Mouse (Mus musculus): Measurements from ENCODE around the gene Hnrnpa2b1. TPM values are rescaled to one million over a fixed set of nuclear protein-coding genes. Genes with fewer than 3 reads are reported as not detected.
"Not testable (repeated sequence)": the region's sequence is repeated elsewhere in the genome, so short reads cannot be mapped to it uniquely, and the experiment has no call there.

Gene Hnrnpa2b1
- polyA plus RNA-seq, 1 experiment from 2014 or later: 2,291 TPM

- no peaks in the 10 kb centered on the region for H3K27me3 ChIP-seq
- peaks cover 9% of the 10 kb centered on the region; the same call in 1 of the 2 replicates for H3K4me1 ChIP-seq (replicated peaks)
- H3K27ac ChIP-seq: no peak overlapping the region
- no peak overlapping the region for H3K4me2 ChIP-seq
- ATAC-seq (ENCODE audit: insufficient number of reproducible peaks, insufficient read depth, low FRiP score, low TSS enrichment, low read depth): no peak
- H3K36me3 ChIP-seq: peaks cover 22% of the 10 kb centered on the region
- peaks cover 7% of the 10 kb centered on the region; the same call in 1 of the 2 replicates for H3K9me3 ChIP-seq
- no peak overlapping the region for H3K9ac ChIP-seq (replicated peaks)
- 66% methylated on average over 7 of the region's 7 CpGs for WGBS
- H3K4me3 ChIP-seq (replicated peaks): no peak overlapping the region
These were observed 16.5 kb upstream of the Hnrnpa2b1 start for GRCm38 (mm10) chr6:51486076-51486710.

DNA sequence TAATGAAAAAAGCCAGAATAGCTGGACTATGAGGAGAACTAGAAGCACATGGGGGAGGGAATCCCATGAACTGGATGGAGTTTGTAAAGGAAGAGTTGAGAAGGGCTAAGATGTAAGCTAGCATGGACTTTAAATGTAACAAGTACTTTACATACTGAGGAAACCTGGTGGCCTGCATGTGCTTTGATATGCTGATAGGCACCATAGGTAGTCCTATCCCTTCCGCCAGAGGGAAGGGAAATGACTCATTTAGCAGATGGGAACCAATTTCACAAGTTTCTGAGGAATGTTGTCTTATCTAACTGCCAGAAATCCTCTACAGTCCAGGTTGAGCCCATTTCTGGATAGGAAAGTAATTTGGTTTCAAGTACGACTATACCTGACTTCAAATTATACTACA, 16.0 kb upstream of the Hnrnpa2b1 start:
- Histone ChIP-seq H3K27ac (peak overlapping the region; percentile 29; the same call in 1 of the 2 replicates), H3K27me3 (no peaks in the 10 kb centered on the region), H3K9me3 (peaks cover 7% of the 10 kb centered on the region; the same call in 1 of the 2 replicates), H3K4me1 (replicated peaks) (peaks cover 9% of the 10 kb centered on the region; the same call in 1 of the 2 replicates), H3K9ac (replicated peaks) (no peak overlapping the region), H3K4me3 (replicated peaks) (no peak overlapping the region), H3K4me2 (no peak overlapping the region), H3K36me3 (peaks cover 28% of the 10 kb centered on the region)
- no peak for ATAC-seq (ENCODE audit: insufficient number of reproducible peaks, insufficient read depth, low FRiP score, low TSS enrichment, low read depth)
- whole genome bisulfite sequencing: 49% methylated on average over 2 of the region's 2 CpGs

- H3K9me3 ChIP-seq; H3K4me1 ChIP-seq (replicated peaks); H3K27ac ChIP-seq; ATAC-seq (ENCODE audit: insufficient number of reproducible peaks, insufficient read depth, low FRiP score, low TSS enrichment, low read depth); H3K4me2 ChIP-seq; H3K9ac ChIP-seq (replicated peaks); H3K4me3 ChIP-seq (replicated peaks); H3K27me3 ChIP-seq: not testable (repeated sequence)
- H3K36me3 ChIP-seq: peaks cover 38% of the 10 kb centered on the region
- WGBS: 85% methylated on average over 8 of the region's 8 CpGs
These were observed 14.9 kb upstream of the Hnrnpa2b1 start for GRCm38 (mm10) chr6:51484556-51484955.

GRCm38 (mm10) chr6:51483861-51484260, 14.2 kb upstream of the Hnrnpa2b1 start:
- H3K27ac ChIP-seq: no peak overlapping the region
- no peaks in the 10 kb centered on the region for H3K27me3 ChIP-seq
- H3K4me1 ChIP-seq (replicated peaks): no peaks in the 10 kb centered on the region
- no peak overlapping the region for H3K4me2 ChIP-seq
- no peak overlapping the region for H3K4me3 ChIP-seq (replicated peaks)
- no peak overlapping the region for H3K9ac ChIP-seq (replicated peaks)
- no peak for ATAC-seq (ENCODE audit: insufficient number of reproducible peaks, insufficient read depth, low FRiP score, low TSS enrichment, low read depth)
- H3K36me3 ChIP-seq: peaks cover 45% of the 10 kb centered on the region
- 93% methylated on average over 3 of the region's 3 CpGs for WGBS
- peaks cover 7% of the 10 kb centered on the region; the same call in 1 of the 2 replicates for H3K9me3 ChIP-seq

DNA sequence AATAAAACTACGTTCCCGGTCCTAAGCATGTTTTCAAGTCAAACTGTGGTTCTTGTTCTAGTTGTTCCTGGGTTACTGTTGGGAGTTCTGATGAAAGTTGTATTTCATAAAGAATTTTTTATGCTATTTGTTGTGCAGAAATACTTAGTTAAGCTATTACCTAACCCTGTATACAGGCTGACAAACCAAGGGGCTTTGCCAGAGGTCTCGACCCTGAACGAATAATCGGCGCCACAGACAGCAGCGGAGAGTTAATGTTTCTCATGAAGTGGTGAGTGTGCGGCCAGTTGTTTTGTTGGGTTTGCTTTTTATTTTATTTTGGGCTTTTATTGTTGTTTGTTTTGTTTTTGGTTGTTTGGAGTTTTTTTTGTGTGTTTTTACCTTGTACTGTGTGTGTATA, 11.9 kb upstream of the Hnrnpa2b1 start:
- Histone ChIP-seq H3K36me3 (peaks cover 63% of the 10 kb centered on the region), H3K4me1 (replicated peaks) (no peaks in the 10 kb centered on the region), H3K27me3 (no peaks in the 10 kb centered on the region), H3K4me2 (no peak overlapping the region), H3K9ac (replicated peaks) (no peak overlapping the region), H3K4me3 (replicated peaks) (no peak overlapping the region), H3K9me3 (no peaks in the 10 kb centered on the region), H3K27ac (no peak overlapping the region)
- no peak for ATAC-seq (ENCODE audit: insufficient number of reproducible peaks, insufficient read depth, low FRiP score, low TSS enrichment, low read depth)
- 95% methylated on average over 8 of the region's 8 CpGs for WGBS

- no peak for ATAC-seq (ENCODE audit: insufficient number of reproducible peaks, insufficient read depth, low FRiP score, low TSS enrichment, low read depth)
- Histone ChIP-seq H3K4me2 (no peak overlapping the region), H3K27me3 (no peaks in the 10 kb centered on the region), H3K9ac (replicated peaks) (no peak overlapping the region), H3K4me1 (replicated peaks) (no peaks in the 10 kb centered on the region), H3K36me3 (peaks cover 80% of the 10 kb centered on the region), H3K9me3 (no peaks in the 10 kb centered on the region), H3K4me3 (replicated peaks) (no peak overlapping the region), H3K27ac (no peak overlapping the region)
- 95% methylated on average over 4 of the region's 4 CpGs for WGBS
These were observed 9.5 kb upstream of the Hnrnpa2b1 start for GRCm38 (mm10) chr6:51479136-51479731.

- 50% methylated on average over 4 of the region's 4 CpGs for WGBS
- Histone ChIP-seq H3K4me1 (replicated peaks) (peaks cover 14% of the 10 kb centered on the region), H3K36me3 (peaks cover 49% of the 10 kb centered on the region), H3K4me3 (replicated peaks) (peak overlapping the region; percentile 93), H3K27me3 (no peaks in the 10 kb centered on the region), H3K4me2 (peak overlapping the region; percentile 74), H3K27ac (no peak overlapping the region), H3K9me3 (no peaks in the 10 kb centered on the region), H3K9ac (replicated peaks) (peak overlapping the region; percentile 64)
- ATAC-seq (ENCODE audit: insufficient number of reproducible peaks, insufficient read depth, low FRiP score, low TSS enrichment, low read depth): no peak
These were observed 2.5 kb upstream of the Hnrnpa2b1 start for GRCm38 (mm10) chr6:51472213-51472612.

DNA sequence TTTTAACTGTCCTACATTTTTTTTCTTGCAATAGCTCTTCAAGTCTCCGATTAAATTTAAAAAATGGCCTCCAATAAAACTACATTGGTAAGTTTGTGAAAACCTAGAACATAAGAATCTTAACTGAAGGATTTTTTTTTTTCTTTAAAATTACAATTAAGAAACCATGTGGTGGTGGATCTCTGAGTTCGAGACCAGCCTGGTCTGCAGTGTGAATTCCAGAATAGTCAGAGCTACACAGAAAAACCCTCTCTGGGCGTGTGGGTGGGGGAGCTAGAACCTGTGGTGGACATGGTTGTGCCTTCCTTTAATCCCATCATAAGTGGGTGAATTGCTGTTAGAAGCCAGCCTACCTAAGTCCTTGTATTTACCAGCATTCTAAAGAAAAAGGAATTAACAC, 2.1 kb upstream of the Hnrnpa2b1 start:
- Histone ChIP-seq H3K27me3 (no peaks in the 10 kb centered on the region), H3K4me2 (peak overlapping the region; percentile 74), H3K27ac (no peak overlapping the region), H3K9ac (replicated peaks) (peak overlapping the region; percentile 64), H3K4me3 (replicated peaks) (peak overlapping the region; percentile 93), H3K9me3 (no peaks in the 10 kb centered on the region), H3K4me1 (replicated peaks) (peaks cover 17% of the 10 kb centered on the region), H3K36me3 (peaks cover 49% of the 10 kb centered on the region)
- WGBS: 19% methylated on average over 3 of the region's 3 CpGs
- no peak for ATAC-seq (ENCODE audit: insufficient number of reproducible peaks, insufficient read depth, low FRiP score, low TSS enrichment, low read depth)

- H3K27ac ChIP-seq: peak overlapping the region; percentile 100
- H3K9me3 ChIP-seq: no peaks in the 10 kb centered on the region
- H3K4me1 ChIP-seq (replicated peaks): peaks cover 22% of the 10 kb centered on the region
- 0% methylated on average over 10 of the region's 10 CpGs for WGBS
- H3K9ac ChIP-seq (replicated peaks): peak overlapping the region; percentile 100
- H3K4me3 ChIP-seq (replicated peaks): peak overlapping the region; percentile 93
- peaks cover 50% of the 10 kb centered on the region for H3K36me3 ChIP-seq
- H3K4me2 ChIP-seq: peak overlapping the region; percentile 74
- no peaks in the 10 kb centered on the region for H3K27me3 ChIP-seq
- ATAC-seq (ENCODE audit: insufficient number of reproducible peaks, insufficient read depth, low FRiP score, low TSS enrichment, low read depth): 0 out of 2 replicates have a peak, but pooled peaks have one; percentile 5
These were observed 1.4 kb upstream of the Hnrnpa2b1 start for GRCm38 (mm10) chr6:51471179-51471505.

- H3K4me2 ChIP-seq: peak within 1 kb of the TSS; percentile 74
- H3K27ac ChIP-seq: peak within 1 kb of the TSS; percentile 100
- no peaks in the 10 kb centered on the region for H3K27me3 ChIP-seq
- H3K4me3 ChIP-seq (replicated peaks): peak within 1 kb of the TSS; percentile 93
- WGBS: under 1% methylated on average over 95 of the region's 99 CpGs
- ATAC-seq (ENCODE audit: insufficient number of reproducible peaks, insufficient read depth, low FRiP score, low TSS enrichment, low read depth): peak; percentile 84
- H3K4me1 ChIP-seq (replicated peaks): peaks cover 28% of the 10 kb centered on the region
- H3K9me3 ChIP-seq: no peaks in the 10 kb centered on the region
- H3K9ac ChIP-seq (replicated peaks): peak within 1 kb of the TSS; percentile 100
- peaks cover 50% of the 10 kb centered on the region for H3K36me3 ChIP-seq
These were observed 851 bp upstream of the Hnrnpa2b1 start, which contains the start of gene Cbx3 for GRCm38 (mm10) chr6:51470311-51471178. Gene Cbx3 (plus strand): TSS chr6:51470360.
